Mouse (Mus musculus) stomach, postnatal 0 days (tissue): ENCODE measurements at regions not wholly inside any gene's neighbourhood (a gene's known extent, or its start where the extent isn't known, plus 50 kb on each side); places are given as distances from the start of the nearest gene placed in this dataset.

Source experiments
- ATAC-seq: fragments of 200-750 bp; cut with Nextera tagmentation; 2 replicates; pipeline ENCODE4 v1.8.0; 2017; ENCODE audit not compliant: low FRiP score, low TSS enrichment
- DNase-seq: peaks from one replicate; pipeline ENCODE4 v3.0.0-alpha.2; 2016; ENCODE audit warnings: low spot score
- H3K27ac ChIP-seq: fragments of 300-500 bp; sonication (generic); replicated peaks from 2 replicates; pipeline ENCODE4 v1.5.1; 2014; ENCODE audit warnings: mild to moderate bottlenecking, control low read depth
- H3K27me3 ChIP-seq: fragments of 300-500 bp; sonication (generic); 2 replicates; pipeline ENCODE4 v1.6.1; 2014; ENCODE audit warnings: low read length; ENCODE audit not compliant: control insufficient read depth, insufficient read depth
- H3K36me3 ChIP-seq: fragments of 300-500 bp; sonication (generic); 2 replicates; pipeline ENCODE4 v1.6.1; 2014; ENCODE audit warnings: low read length, mixed read lengths; ENCODE audit not compliant: control insufficient read depth, insufficient read depth
- H3K4me1 ChIP-seq: fragments of 300-500 bp; sonication (generic); replicated peaks from 2 replicates; pipeline ENCODE4 v1.6.1; 2014; ENCODE audit warnings: antibody characterized with exemption; ENCODE audit not compliant: control insufficient read depth, insufficient read depth
- H3K4me2 ChIP-seq: fragments of 300-500 bp; sonication (generic); replicated peaks from 2 replicates; pipeline ENCODE4 v1.6.1; 2014; ENCODE audit warnings: low read depth, mild to moderate bottlenecking, control low read depth, moderate library complexity
- H3K4me3 ChIP-seq: fragments of 300-500 bp; sonication (generic); 2 replicates; pipeline ENCODE4 v1.5.1; 2014; ENCODE audit warnings: low read depth, low read length, control low read depth
- H3K9ac ChIP-seq: fragments of 300-500 bp; sonication (generic); 2 replicates; pipeline ENCODE4 v1.6.1; 2014; ENCODE audit warnings: mild to moderate bottlenecking, low read length, control low read depth, mixed read lengths
- H3K9me3 ChIP-seq: fragments of 300-500 bp; sonication (generic); 2 replicates; pipeline ENCODE4 v1.6.1; 2016; ENCODE audit warnings: low read length; ENCODE audit not compliant: control insufficient read depth
- CTCF ChIP-seq: IDR thresholded peaks from 2 replicates; pipeline ENCODE4 v1.5.1; 2016; ENCODE audit warnings: antibody characterized with exemption, low read depth, mild to moderate bottlenecking, moderate library complexity
- EP300 ChIP-seq: optimal IDR thresholded peaks from 2 replicates; pipeline ENCODE3; 2016; ENCODE audit warnings: antibody characterized with exemption
- WGBS: fragments of 180-500 bp; shearing (Covaris S2); extraction: QIAGEN DNeasy Blood & Tissue Kit; methylation state at CpG from one replicate; pipeline ENCODE4 v1.1.7; 2014; 5-methylcytosine and 5-hydroxymethylcytosine counted together

DNA sequence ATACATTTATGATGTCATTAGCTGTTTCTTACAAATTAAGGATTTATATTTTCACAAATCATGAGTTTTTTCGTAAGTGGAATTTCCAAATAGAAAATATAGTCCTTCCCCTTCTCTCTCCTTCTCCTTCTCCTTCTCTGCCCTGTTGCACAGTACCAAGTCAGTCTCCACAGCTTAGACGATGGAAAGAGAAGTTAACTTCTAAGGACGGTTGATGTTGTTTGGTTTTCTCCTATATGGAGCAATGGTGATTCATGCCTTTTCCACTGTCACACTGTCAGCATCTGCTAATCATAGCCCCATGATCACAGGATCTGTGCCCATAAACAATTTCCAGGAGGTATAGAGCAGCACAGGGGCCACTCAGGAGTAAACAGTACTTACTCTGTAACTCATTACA, 131.2 kb upstream of the Prdm1 start:
- WGBS: 83% methylated on average over 3 of the region's 3 CpGs
- no peak overlapping the region for H3K4me3 ChIP-seq
- no peak overlapping the region for H3K4me2 ChIP-seq
- no peak overlapping the region for H3K9ac ChIP-seq
- no peaks in the 10 kb centered on the region for H3K4me1 ChIP-seq
- H3K36me3 ChIP-seq: no peaks in the 10 kb centered on the region
- H3K27me3 ChIP-seq: no peaks in the 10 kb centered on the region
- H3K9me3 ChIP-seq: no peaks in the 10 kb centered on the region
- H3K27ac ChIP-seq: no peak overlapping the region
- no peak for DNase-seq
- no peak for ATAC-seq
- TF ChIP-seq EP300 (no peak), CTCF (no peak)

DNA sequence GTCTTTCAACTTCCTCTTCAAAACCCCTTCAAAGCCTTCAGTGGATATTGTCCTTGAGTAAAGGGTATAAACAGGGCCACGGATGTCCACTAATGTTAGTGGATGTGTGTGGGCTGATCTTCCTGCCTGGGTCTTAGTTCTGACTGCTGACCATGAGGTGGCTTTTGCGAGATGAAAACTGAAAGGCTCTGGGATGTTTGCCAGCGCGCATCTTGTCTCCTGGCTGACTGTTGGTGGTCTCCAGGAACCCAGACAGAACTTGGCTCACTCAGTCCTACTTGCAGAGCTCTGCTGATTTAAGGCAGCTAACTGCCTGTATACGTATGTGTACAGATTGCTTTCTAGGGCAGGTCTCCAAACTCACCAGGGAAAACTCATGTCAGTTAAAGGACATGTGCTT, 125.5 kb upstream of the Prdm1 start:
- TF ChIP-seq EP300 (no peak), CTCF (no peak)
- Histone ChIP-seq H3K27ac (no peak overlapping the region), H3K27me3 (no peaks in the 10 kb centered on the region), H3K4me1 (no peaks in the 10 kb centered on the region), H3K4me3 (no peak overlapping the region), H3K9ac (no peak overlapping the region), H3K9me3 (no peaks in the 10 kb centered on the region), H3K4me2 (no peak overlapping the region), H3K36me3 (no peaks in the 10 kb centered on the region)
- WGBS: 54% methylated on average over 5 of the region's 5 CpGs
- DNase-seq (no peak), ATAC-seq (no peak)

- Histone ChIP-seq H3K4me1 (no peaks in the 10 kb centered on the region), H3K9ac (no peak overlapping the region), H3K27me3 (no peaks in the 10 kb centered on the region), H3K4me2 (no peak overlapping the region), H3K9me3 (no peaks in the 10 kb centered on the region), H3K27ac (no peak overlapping the region), H3K4me3 (no peak overlapping the region), H3K36me3 (no peaks in the 10 kb centered on the region)
- no peak for ATAC-seq
- DNase-seq: no peak
- WGBS: 28% methylated on average over 5 of the region's 5 CpGs
- no peak for TF ChIP-seq EP300
- no peak for TF ChIP-seq CTCF
These were observed 118.7 kb upstream of the Prdm1 start for GRCm38 (mm10) chr10:44647021-44647420.

DNA sequence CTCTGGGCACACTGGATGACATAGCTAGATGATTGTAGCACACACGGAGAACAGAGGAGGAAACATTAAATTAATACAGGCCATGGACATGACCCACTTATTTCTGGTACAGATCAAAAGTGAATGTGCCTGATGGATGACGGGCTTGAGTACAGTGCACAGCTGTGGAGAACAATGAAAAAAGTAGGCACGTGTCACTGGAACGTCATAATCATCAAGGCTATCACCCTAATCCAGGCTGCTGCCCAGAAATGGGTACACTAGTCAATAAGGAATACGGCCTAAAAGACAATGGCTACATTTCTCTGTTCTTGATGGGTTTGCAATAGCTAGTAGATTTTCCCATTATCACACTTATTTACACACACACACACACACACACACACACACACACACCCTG, 118.3 kb upstream of the Prdm1 start:
- Histone ChIP-seq H3K4me3 (no peak overlapping the region), H3K9ac (no peak overlapping the region), H3K27ac (no peak overlapping the region), H3K4me2 (no peak overlapping the region), H3K9me3 (no peaks in the 10 kb centered on the region), H3K4me1 (no peaks in the 10 kb centered on the region), H3K27me3 (no peaks in the 10 kb centered on the region), H3K36me3 (no peaks in the 10 kb centered on the region)
- TF ChIP-seq EP300 (no peak), CTCF (no peak)
- 84% methylated on average over 5 of the region's 5 CpGs for WGBS
- DNase-seq: no peak
- no peak for ATAC-seq

- H3K9me3 ChIP-seq: no peaks in the 10 kb centered on the region
- H3K27me3 ChIP-seq: no peaks in the 10 kb centered on the region
- 86% methylated on average over 2 of the region's 2 CpGs for WGBS
- H3K36me3 ChIP-seq: no peaks in the 10 kb centered on the region
- no peak overlapping the region for H3K4me2 ChIP-seq
- DNase-seq: no peak
- no peak overlapping the region for H3K4me3 ChIP-seq
- no peak for ATAC-seq
- H3K27ac ChIP-seq: no peak overlapping the region
- no peak for TF ChIP-seq EP300
- no peak for TF ChIP-seq CTCF
- H3K9ac ChIP-seq: no peak overlapping the region
- H3K4me1 ChIP-seq: no peaks in the 10 kb centered on the region
These were observed 113.3 kb upstream of the Prdm1 start for GRCm38 (mm10) chr10:44641616-44642015.

DNA sequence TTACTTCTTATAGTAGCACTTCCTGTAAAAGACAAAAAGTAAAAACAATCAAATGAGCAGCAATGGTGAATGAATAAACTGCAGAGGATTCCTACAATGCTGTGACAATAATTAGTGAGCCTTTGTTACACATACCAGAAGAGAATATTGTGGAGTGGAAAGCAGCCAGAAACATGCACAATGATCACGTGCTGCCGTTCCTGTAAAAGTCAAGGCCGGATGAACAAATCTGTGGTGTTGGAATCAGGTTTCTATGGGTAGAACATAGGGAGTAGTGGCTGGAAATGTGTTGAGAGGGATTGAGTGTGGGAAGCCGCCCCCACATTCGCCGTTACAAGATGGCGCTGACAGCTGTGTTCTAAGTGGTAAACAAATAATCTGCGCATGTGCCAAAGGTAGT, 112.3 kb upstream of the Prdm1 start:
- Histone ChIP-seq H3K4me3 (no peak overlapping the region), H3K9me3 (no peaks in the 10 kb centered on the region), H3K9ac (no peak overlapping the region), H3K27ac (no peak overlapping the region), H3K27me3 (no peaks in the 10 kb centered on the region), H3K36me3 (no peaks in the 10 kb centered on the region), H3K4me2 (no peak overlapping the region), H3K4me1 (no peaks in the 10 kb centered on the region)
- TF ChIP-seq CTCF (no peak), EP300 (no peak)
- ATAC-seq (no peak), DNase-seq (no peak)
- 93% methylated on average over 8 of the region's 8 CpGs for WGBS
